Mouse (Mus musculus): ENCODE data around the gene 1700028K03Rik. TPM values are rescaled to one million over a fixed set of nuclear protein-coding genes. Genes with fewer than 3 reads are reported as not detected.

Gene 1700028K03Rik
- polyA plus RNA-seq (2014; fragmentation: Illumina TruSeq; extraction: RNeasy Lipid Tissue Mini Kit (QIAGEN cat#74804); ENCODE audit: insufficient read depth, low read depth, low replicate concordance): not detected

GRCm38 (mm10) chr5:107534581-107534980 is at the start of gene 1700028K03Rik:
Gene 1700028K03Rik, plus strand, starts transcription at chr5:107534709.

GRCm38 (mm10) chr5:107507321-107507720 is 27.2 kb upstream of the 1700028K03Rik start, which contains the start of gene Gm42669:
Gene Gm42669, plus strand, starts transcription at chr5:107507621.

GRCm38 (mm10) chr5:107597301-107598077 is 63.0 kb downstream of the 1700028K03Rik start, which contains the start of the genes Rpap2 and Glmn:
Gene Rpap2, plus strand, starts transcription at chr5:107597373.
Gene Glmn, minus strand, starts transcription at chr5:107597888.

Other genes with a start within 250 kb of the 1700028K03Rik start
- gene Tgfbr3, start 245.1 kb upstream of the 1700028K03Rik start, polyA plus RNA-seq (2014; fragmentation: Illumina TruSeq; extraction: RNeasy Lipid Tissue Mini Kit (QIAGEN cat#74804); ENCODE audit: insufficient read depth, low read depth, low replicate concordance): 18.6 TPM
- 1.8 TPM for gene Brdt, start 203.6 kb upstream of the 1700028K03Rik start, polyA plus RNA-seq (2014; fragmentation: Illumina TruSeq; extraction: RNeasy Lipid Tissue Mini Kit (QIAGEN cat#74804); ENCODE audit: insufficient read depth, low read depth, low replicate concordance)
- gene Ephx4, start 132.0 kb upstream of the 1700028K03Rik start, polyA plus RNA-seq (2014; fragmentation: Illumina TruSeq; extraction: RNeasy Lipid Tissue Mini Kit (QIAGEN cat#74804); ENCODE audit: insufficient read depth, low read depth, low replicate concordance): 2.0 TPM
- gene Lpcat2b, start 103.2 kb upstream of the 1700028K03Rik start, polyA plus RNA-seq (2014; fragmentation: Illumina TruSeq; extraction: RNeasy Lipid Tissue Mini Kit (QIAGEN cat#74804); ENCODE audit: insufficient read depth, low read depth, low replicate concordance): not detected
- gene Btbd8, start 96.7 kb upstream of the 1700028K03Rik start, polyA plus RNA-seq (2014; fragmentation: Illumina TruSeq; extraction: RNeasy Lipid Tissue Mini Kit (QIAGEN cat#74804); ENCODE audit: insufficient read depth, low read depth, low replicate concordance): 2.4 TPM
- gene Gm42669, start 27.1 kb upstream of the 1700028K03Rik start, polyA plus RNA-seq (2014; fragmentation: Illumina TruSeq; extraction: RNeasy Lipid Tissue Mini Kit (QIAGEN cat#74804); ENCODE audit: insufficient read depth, low read depth, low replicate concordance): 0.08 TPM
- 7.7 TPM for gene Rpap2, start 62.7 kb downstream of the 1700028K03Rik start, polyA plus RNA-seq (2014; fragmentation: Illumina TruSeq; extraction: RNeasy Lipid Tissue Mini Kit (QIAGEN cat#74804); ENCODE audit: insufficient read depth, low read depth, low replicate concordance)
- gene Glmn, start 63.2 kb downstream of the 1700028K03Rik start, polyA plus RNA-seq (2014; fragmentation: Illumina TruSeq; extraction: RNeasy Lipid Tissue Mini Kit (QIAGEN cat#74804); ENCODE audit: insufficient read depth, low read depth, low replicate concordance): 5.1 TPM
- 0.37 TPM for gene Gfi1, start 191.3 kb downstream of the 1700028K03Rik start, polyA plus RNA-seq (2014; fragmentation: Illumina TruSeq; extraction: RNeasy Lipid Tissue Mini Kit (QIAGEN cat#74804); ENCODE audit: insufficient read depth, low read depth, low replicate concordance)